Mouse (Mus musculus) gonadal fat pad, adult 2 months (tissue): ENCODE measurements around the gene Prss29. TPM values are rescaled to one million over a fixed set of nuclear protein-coding genes. Genes with fewer than 3 reads are reported as not detected.

ENCODE experiments used
- DNase-seq: peaks from one replicate; pipeline ENCODE4 v3.0.0-alpha.2; 2012; ENCODE audit warnings: low read depth
- polyA plus RNA-seq: library from polyadenylated mRNA; depleted of rRNA; stranded (reverse); fragments of >200 nt; gene quantifications from 2 replicates; pipeline ENCODE4 v1.2.3, GENCODE M21; 2012; rRNA removed

Prss29 gene
- polyA plus RNA-seq, 1 experiment, result 0.27 TPM

GRCm38 (mm10) chr17:25345462-25345861, 27.0 kb downstream of the Prss29 start, which contains the start of gene Tpsab1:
Tpsab1 (minus strand) TSS chr17:25345562.
- DNase-seq, result no peak

- DNase-seq, result no peak
These were observed 42.8 kb downstream of the Prss29 start for GRCm38 (mm10) chr17:25361291-25361690.

GRCm38 (mm10) chr17:25363726-25364125, 45.3 kb downstream of the Prss29 start:
- no peak for DNase-seq

- DNase-seq, result no peak
These were observed 47.6 kb downstream of the Prss29 start, which contains the start of gene Tpsb2 for GRCm38 (mm10) chr17:25366005-25366404. Tpsb2 (plus strand) TSS chr17:25366305.

- DNase-seq, result no peak
These were observed 50.5 kb downstream of the Prss29 start, which contains the start of gene Tpsg1 for GRCm38 (mm10) chr17:25368973-25369372. Tpsg1 (plus strand) TSS chr17:25369273.

Other genes with a start within 250 kb of the Prss29 start
- 37.6 and 53.0 TPM in 2 replicates for gene Tmem204, start 235.1 kb upstream of the Prss29 start, polyA plus RNA-seq
- gene Telo2, start 202.7 kb upstream of the Prss29 start, polyA plus RNA-seq, result 17.3 and 25.3 TPM in 2 replicates
- gene Ptx4, start 197.9 kb upstream of the Prss29 start, polyA plus RNA-seq, result 0.15 and 0.18 TPM in 2 replicates
- 82.7 and 93.5 TPM in 2 replicates for gene Clcn7, start 185.3 kb upstream of the Prss29 start, polyA plus RNA-seq
- gene Ccdc154, start 156.2 kb upstream of the Prss29 start, polyA plus RNA-seq, result 0.04 TPM in 1 of 2 replicates, not detected in the other
- gene Gm38655, start 143.2 kb upstream of the Prss29 start, polyA plus RNA-seq, result 0.24 and 0.57 TPM in 2 replicates
- gene BC003965, start 134.1 kb upstream of the Prss29 start, polyA plus RNA-seq, result 9.5 and 10.5 TPM in 2 replicates
- 14.8 and 17.1 TPM in 2 replicates for gene Unkl, start 130.3 kb upstream of the Prss29 start, polyA plus RNA-seq
- 58.7 and 60.3 TPM in 2 replicates for gene Gnptg, start 78.5 kb upstream of the Prss29 start, polyA plus RNA-seq
- 21.5 and 24.7 TPM in 2 replicates for gene Tsr3, start 78.5 kb upstream of the Prss29 start, polyA plus RNA-seq
- 4.0 and 4.3 TPM in 2 replicates for gene Baiap3, start 62.3 kb upstream of the Prss29 start, polyA plus RNA-seq
- 136 and 144 TPM in 2 replicates for gene Ube2i, start 44.0 kb upstream of the Prss29 start, polyA plus RNA-seq
- gene Prss34, start 20.3 kb upstream of the Prss29 start, polyA plus RNA-seq, result 0.34 and 0.42 TPM in 2 replicates
- gene Prss28, start 10.0 kb upstream of the Prss29 start, polyA plus RNA-seq, result not detected in 2 replicates
- gene Tpsab1, start 26.9 kb downstream of the Prss29 start, polyA plus RNA-seq, result 0.32 and 0.44 TPM in 2 replicates
- gene Tpsb2, start 47.7 kb downstream of the Prss29 start, polyA plus RNA-seq, result 4.3 and 9.6 TPM in 2 replicates
- gene Tpsg1, start 50.6 kb downstream of the Prss29 start, polyA plus RNA-seq, result 0.25 TPM in 1 of 2 replicates, not detected in the other
- gene Cacna1h, start 115.1 kb downstream of the Prss29 start, polyA plus RNA-seq, result 8.9 and 15.1 TPM in 2 replicates
- gene Tekt4, start 136.0 kb downstream of the Prss29 start, polyA plus RNA-seq, result 3.0 and 4.3 TPM in 2 replicates
- 0.08 TPM in 1 of 2 replicates, not detected in the other for gene Sstr5, start 178.6 kb downstream of the Prss29 start, polyA plus RNA-seq